Mouse (Mus musculus) skeletal muscle tissue, adult 2 months (tissue): ENCODE data around the gene Gal3st3.
A peak's percentile ranks its signal among the peaks of the same experiment; 100 is the strongest.
"Not testable (repeated sequence)": the region's sequence is repeated elsewhere in the genome, so short reads cannot be mapped to it uniquely, and the experiment has no call there.

Experiments
- DNase-seq: peaks from one replicate; pipeline ENCODE4 v3.0.0-alpha.2; 2012; ENCODE audit warnings: low read depth, low spot score

Gal3st3 gene

GRCm38 (mm10) chr19:5306968-5307734 is 9.0 kb downstream of the Gal3st3 start:
- DNase-seq: no peak

GRCm38 (mm10) chr19:5309025-5309424 is 10.9 kb downstream of the Gal3st3 start:
- no peak for DNase-seq

GRCm38 (mm10) chr19:5313189-5313588 is 15.1 kb downstream of the Gal3st3 start:
- DNase-seq: no peak

- no peak for DNase-seq
These were observed 25.7 kb downstream of the Gal3st3 start for GRCm38 (mm10) chr19:5323801-5324200.

GRCm38 (mm10) chr19:5327970-5328369 is 29.8 kb downstream of the Gal3st3 start:
- DNase-seq: no peak

- no peak for DNase-seq
These were observed 36.6 kb downstream of the Gal3st3 start for GRCm38 (mm10) chr19:5334741-5335140.

GRCm38 (mm10) chr19:5335441-5335840 is 37.3 kb downstream of the Gal3st3 start, which contains the start of gene Catsper1:
TSS of gene Catsper1 (plus strand) at chr19:5335741.
- no peak for DNase-seq

GRCm38 (mm10) chr19:5337975-5338374 is 39.8 kb downstream of the Gal3st3 start:
- DNase-seq: peak; percentile 69

GRCm38 (mm10) chr19:5341360-5341759 is 43.2 kb downstream of the Gal3st3 start:
- no peak for DNase-seq

- peak; percentile 69 for DNase-seq
These were observed 47.4 kb downstream of the Gal3st3 start for GRCm38 (mm10) chr19:5345297-5346131.

GRCm38 (mm10) chr19:5348064-5348463 is 49.9 kb downstream of the Gal3st3 start:
- DNase-seq: no peak

GRCm38 (mm10) chr19:5348526-5349501 is 50.7 kb downstream of the Gal3st3 start:
- peak; percentile 34 for DNase-seq

GRCm38 (mm10) chr19:5349502-5349873 is 51.4 kb downstream of the Gal3st3 start, which contains the start of gene Cst6:
TSS of gene Cst6 (minus strand) at chr19:5349574.
- DNase-seq: not testable (repeated sequence)

- DNase-seq: no peak
These were observed 55.5 kb downstream of the Gal3st3 start for GRCm38 (mm10) chr19:5353609-5354008.

- DNase-seq: no peak
These were observed 57.9 kb downstream of the Gal3st3 start for GRCm38 (mm10) chr19:5356080-5356479.
